Mouse (Mus musculus): ENCODE data around the gene Tpi1.
"Not testable (repeated sequence)": the region's sequence is repeated elsewhere in the genome, so short reads cannot be mapped to it uniquely, and the experiment has no call there.

The Tpi1 gene

DNA sequence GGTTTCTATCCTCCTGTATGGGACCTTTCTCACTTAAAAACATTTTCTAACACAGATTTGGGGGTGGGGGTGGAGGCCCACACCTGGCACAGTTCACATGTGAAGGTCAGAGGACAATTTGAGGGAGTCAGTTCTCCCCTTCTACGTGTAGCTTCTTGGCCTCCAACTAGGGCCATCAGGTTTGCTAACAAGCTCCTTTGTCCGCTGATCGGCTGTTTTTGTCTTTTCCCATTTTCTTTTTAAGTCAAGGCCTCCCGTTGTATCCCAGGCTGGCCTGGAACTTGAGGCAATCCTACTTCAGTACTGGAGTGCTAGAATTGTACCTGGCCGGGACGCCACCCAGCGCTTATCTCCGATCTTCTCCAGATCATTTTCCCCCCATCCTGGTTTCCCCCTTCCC, 17.6 kb upstream of the Tpi1 start:
- no peak for DNase-seq (ENCODE audit: low spot score in 2 of 2)

- not testable (repeated sequence) for DNase-seq (ENCODE audit: low spot score in 2 of 2)
Observed at GRCm38 (mm10) chr6:124831199-124831598, 17.1 kb upstream of the Tpi1 start.

- DNase-seq (ENCODE audit: low spot score in 2 of 2): peak; percentile 93 to 95
Observed at GRCm38 (mm10) chr6:124829799-124830700, 16.0 kb upstream of the Tpi1 start.

DNA sequence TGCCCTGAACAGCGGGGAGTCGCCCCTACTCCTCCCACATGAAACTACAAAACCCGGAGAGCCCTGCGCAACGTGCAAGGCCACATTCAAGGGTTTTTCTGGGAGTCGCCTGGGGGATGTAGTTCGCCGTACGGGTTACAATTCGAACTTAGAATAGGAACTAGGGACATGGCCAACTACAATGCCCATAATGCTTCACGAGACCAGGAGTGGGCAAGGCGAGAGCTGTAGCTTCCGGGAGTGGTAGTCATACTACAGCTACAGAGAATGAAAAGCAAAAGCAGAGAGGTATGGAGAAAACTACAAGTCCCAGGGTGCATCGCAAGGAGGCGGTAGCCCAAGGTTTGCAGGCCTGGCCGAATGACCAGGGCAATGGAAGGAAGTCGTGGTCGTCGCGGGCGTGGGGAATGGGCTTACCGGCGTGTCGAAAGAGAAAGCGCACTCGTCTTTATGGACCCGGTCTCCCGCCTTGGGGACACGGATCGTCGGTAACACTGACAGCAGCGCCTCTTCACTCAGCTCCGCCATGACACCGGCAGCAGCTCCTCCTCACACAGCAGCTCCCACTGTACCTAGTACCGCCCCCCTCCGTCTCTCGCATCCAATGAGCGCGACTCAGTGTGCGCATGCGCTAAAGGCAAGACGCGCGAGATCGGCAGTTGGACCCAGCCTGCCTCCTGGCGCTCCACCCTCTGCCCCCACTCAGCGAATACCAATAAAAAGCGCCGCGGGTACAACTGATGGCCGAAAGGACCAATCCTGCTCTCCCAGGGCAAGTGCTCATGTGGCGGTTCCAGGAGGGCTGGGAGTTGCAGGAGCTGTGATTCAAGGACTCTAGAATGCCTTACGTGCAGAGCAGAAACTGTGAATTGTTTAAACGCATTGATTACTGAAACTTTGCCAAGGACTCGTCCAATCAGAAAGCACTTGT, 15.0 kb upstream of the Tpi1 start, which contains the start of the genes Usp5 and Cdca3:
TSS of gene Usp5 (minus strand) at position 617 of the 931 bp plus-strand sequence.
TSS of gene Cdca3 (plus strand) at position 680 of the 931 bp plus-strand sequence.
- DNase-seq (ENCODE audit: low spot score in 2 of 2): peak; percentile 100

DNA sequence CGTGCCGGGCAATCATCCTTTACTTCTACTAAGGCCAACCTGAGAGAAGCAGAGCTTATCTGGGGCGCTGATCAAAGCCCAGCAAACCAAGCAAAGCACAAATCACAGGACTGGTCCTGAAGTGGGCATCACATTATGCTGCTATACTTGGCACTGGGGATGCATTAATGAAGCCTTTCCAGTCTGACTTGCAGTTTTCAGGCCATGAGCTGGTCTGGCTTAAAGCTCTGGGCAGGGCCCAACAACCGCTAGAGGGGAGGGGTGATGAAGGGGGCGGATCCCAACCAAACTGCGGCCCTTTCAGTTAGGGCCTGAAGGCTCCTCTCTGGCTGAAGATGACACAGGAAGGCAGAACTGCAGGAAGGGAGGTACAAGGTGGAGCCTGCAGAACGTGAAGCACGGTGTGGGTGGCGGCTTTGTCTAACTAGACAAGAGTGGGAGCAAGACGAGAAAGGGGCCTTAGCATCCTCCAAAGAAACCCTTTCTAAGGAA, 14.1 kb upstream of the Tpi1 start:
- peak; percentile 26 to 37 for DNase-seq (ENCODE audit: low spot score in 2 of 2)

DNA sequence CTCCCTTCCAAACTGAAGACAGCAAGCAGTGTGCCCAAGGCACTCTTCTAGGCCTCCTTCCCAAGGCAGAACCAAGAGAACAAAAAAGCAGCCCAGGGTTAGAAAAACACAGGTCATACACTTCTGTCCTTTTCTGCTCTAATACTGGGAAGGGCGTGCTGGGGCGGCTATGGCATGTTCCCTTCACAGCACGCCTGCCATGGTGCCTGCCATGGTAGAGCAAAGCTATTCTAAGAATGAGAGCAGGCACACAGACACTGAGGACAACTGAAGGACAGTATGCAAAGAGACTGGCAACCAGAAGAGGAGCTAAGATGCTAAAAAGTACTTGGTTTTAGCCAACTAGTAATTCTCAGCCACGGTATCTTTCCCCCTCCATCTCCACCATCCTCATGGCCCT, 8.0 kb upstream of the Tpi1 start:
- no peak for DNase-seq (ENCODE audit: low spot score in 2 of 2)

DNA sequence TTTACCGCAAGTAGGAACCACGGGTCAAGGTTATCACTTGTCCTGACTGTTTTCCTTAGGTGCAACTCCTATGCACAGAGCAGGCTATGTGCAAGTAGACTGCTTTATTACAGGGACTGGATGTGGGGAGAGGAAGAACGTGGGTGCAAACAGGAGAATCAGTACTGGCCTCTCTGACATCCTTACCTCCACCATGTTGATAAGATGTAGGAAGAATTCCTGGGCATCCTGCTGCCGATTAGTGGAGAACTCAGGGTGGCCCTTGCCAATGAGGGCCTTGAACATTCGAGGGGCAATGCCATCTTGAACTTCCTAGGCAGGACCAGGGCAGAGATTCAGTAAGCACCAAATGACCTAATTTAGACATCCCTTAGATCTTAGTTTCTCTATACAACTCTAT, 6.8 kb upstream of the Tpi1 start:
- no peak for DNase-seq (ENCODE audit: low spot score in 2 of 2)

DNA sequence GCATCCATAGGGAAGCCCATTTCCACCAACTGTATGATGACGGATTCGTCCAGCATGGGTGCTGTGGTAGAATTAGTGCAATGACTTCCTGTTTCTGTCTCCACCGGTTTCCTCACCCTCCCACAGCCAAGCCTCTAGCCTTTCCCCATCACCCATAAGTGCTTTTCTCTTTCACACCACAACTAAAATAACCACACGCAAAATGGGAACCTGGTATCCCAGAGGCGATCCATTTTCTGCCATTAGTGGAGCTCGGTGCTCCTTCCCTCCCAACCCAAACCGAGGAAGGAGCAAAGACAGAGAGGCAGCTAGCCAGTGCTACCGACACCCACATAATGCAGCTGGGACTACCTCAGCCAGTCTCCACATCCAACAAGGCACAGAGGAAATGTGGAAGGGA, 3.9 kb upstream of the Tpi1 start:
- DNase-seq (ENCODE audit: low spot score in 2 of 2): no peak

DNA sequence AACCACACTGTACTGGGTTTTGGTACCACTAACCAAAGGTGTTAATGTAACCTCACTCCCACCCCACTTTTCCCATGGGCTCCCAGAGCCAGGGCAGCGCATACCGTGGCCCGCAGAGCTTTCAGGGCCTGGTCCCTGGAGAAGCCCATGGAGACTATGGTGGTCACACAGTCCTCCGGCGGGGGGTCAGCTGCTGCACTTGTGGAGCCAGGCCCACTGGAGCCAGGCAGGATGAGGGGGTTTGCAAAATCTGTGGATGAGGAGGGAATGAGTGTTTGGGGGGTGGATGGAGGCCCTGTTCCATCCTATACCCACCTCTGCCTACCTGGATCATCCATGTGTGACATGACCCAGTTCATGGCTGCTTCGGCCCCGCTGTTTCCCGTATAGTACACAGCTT, 3.5 kb upstream of the Tpi1 start:
- DNase-seq (ENCODE audit: low spot score in 2 of 2): no peak

- DNase-seq (ENCODE audit: low spot score in 2 of 2): no peak
Observed at GRCm38 (mm10) chr6:124817125-124817524, 3.0 kb upstream of the Tpi1 start.

DNA sequence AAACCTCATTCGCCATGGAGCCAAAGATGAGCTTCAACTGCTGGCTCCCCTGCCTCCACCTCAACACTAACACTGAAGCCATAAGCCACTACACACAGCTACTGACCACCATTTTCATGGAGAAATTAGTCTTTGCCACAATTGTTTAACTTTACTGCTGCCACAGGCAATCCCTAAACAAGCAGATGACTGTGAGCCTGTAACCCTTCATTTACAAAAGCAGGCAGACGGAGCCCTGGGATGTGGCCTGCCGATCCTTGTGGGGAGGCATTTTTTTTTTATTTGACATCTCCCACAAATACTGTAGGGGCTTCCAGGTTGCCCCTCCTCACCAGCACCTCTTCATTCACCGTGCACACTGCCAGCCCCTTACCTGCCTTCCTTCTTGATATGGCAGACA, 2.5 kb upstream of the Tpi1 start:
- DNase-seq (ENCODE audit: low spot score in 2 of 2): no peak

- DNase-seq (ENCODE audit: low spot score in 2 of 2): no peak
Observed at GRCm38 (mm10) chr6:124814858-124815774, 1.0 kb upstream of the Tpi1 start.

DNA sequence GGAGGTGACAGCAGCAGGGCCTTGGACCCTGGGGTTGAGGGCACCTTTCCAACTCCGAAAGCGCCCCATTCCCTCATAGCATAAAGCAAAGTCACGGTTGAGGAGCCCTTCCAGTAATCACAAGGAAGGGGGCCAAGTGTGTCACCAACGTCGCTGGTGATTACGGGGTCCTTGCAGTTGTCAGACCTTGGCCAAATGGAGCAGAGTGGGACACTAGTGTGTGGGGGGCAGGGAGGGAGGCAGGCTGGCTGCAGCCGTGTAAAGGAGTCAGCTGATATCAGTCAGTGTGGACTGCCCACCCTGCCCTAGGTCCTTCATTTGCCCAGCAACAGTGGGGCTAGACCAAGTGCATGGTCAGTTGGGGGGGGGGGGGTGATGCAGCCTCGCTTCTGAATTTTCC, 352 bp upstream of the Tpi1 start:
- no peak for DNase-seq (ENCODE audit: low spot score in 2 of 2)

DNA sequence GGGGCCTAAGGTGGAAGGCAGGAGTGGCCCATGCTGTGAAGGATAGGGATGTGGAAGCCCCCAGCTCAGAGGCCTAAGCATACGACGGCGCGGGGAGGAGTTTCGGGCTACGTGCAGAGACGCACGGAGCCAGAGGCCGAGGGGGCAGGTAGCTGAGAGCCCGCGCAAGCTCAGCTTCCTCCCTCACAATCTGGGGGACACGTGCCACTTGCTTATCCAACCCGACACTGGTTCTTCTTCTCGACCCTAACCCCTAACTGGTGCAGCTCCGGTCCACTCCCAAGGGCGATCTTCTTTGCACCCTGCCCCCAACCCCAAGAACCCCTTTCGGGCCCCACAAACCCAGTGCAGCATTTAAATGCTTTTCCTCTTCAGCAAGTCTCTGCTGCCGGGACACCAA, 600 bp downstream of the Tpi1 start:
- peak; percentile 62 to 68 for DNase-seq (ENCODE audit: low spot score in 2 of 2)

- no peak for DNase-seq (ENCODE audit: low spot score in 2 of 2)
Observed at GRCm38 (mm10) chr6:124812848-124813247, 1.2 kb downstream of the Tpi1 start.

DNA sequence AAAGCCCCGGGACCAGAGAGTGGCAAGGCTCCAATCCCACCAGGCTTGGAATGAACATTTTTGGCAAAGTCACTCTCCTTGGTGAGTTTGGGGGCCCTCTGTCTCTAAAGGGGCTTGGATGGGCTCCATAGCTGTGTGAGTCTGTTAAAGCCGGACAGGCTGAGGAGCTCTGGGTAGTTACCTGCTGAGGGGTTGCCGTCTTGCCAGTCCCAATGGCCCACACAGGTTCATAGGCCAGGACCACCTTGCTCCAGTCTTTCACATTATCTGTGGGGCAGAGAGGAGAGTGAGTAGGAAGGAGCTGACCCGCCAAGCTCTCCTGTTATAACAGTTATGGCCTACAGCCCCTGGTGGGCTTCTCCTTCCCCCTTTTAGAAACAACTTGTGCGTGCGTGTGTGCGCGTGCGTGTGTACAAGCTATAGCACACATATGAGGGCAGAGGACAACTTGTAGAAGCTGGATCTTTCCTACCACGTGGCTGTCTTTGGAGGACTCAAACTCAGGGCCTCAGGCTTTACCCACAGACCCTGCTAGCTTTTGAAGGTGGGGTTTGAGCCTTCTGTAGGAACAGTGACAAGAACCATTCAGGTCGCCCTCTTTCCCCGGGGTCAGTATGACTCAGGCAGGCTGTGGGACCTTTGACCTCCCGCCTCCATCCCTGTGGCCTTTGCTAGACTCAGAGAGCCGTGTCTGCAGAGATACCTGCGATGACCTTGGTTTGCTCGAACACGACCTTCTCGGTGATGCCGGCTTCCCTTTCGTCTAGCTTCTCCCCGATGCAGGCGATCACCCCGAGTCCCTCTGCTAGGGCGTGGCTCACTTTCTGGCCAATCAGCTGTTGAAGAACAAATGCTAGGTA, 2.2 kb downstream of the Tpi1 start:
- no peak for DNase-seq (ENCODE audit: low spot score in 2 of 2)

DNA sequence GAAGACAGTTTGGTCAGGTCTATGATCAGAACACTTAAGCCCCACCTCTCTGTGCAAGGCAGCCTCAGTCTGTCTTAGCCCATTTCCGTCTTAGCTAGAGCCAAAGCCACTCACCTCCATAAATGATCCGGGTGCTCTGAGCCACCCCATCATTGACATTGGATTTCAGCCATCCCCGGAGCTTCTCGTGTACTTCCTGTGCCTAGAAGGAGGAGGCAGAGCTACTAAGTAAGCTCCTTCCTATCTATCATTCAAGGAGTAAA, 2.8 kb downstream of the Tpi1 start:
- no peak for DNase-seq (ENCODE audit: low spot score in 2 of 2)

DNA sequence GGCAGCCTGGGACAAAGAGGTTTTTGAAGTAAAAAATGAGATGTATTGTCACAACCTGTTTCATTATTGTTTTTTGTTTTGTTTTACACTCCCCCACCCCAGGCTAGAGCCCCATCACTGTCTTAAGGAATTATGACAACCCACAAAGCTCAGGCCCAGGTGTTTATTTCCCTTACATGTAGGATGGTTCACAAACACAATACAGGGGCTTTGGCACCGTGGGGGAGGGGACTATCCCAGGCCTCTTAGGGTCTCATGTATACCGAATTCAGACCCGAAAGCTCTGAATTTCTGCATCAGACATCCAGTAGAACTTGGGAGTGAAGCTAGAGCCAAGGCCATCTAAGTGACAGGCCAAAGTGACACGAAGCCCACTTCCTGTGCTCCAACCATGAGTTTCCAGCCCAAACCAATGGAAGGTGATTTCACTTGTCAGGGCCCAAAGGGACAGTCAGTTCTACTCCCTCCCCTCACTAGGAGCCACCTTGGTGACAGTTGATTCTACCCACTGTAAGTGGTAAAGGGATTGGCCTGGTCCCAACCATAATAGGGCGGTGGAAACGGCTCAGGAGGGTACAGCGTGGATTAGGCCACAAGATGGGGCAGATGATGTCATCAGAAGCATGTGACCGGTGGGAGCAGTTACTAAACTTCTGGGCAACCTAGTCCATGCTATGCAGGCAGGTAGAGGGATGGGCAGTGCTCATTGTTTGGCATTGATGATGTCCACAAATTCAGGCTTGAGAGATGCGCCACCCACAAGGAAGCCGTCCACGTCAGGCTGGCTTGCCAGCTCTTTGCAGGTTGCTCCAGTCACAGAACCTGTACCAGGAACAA, 3.3 kb downstream of the Tpi1 start:
- DNase-seq (ENCODE audit: low spot score in 2 of 2): not testable (repeated sequence)

GRCm38 (mm10) chr6:124809775-124810538, 4.1 kb downstream of the Tpi1 start:
- DNase-seq (ENCODE audit: low spot score in 2 of 2): no peak

Data from spleen, postnatal 36 days (tissue).